Mouse (Mus musculus): Measurements from ENCODE around the gene Akr1d1.
A peak's percentile ranks its signal among the peaks of the same experiment; 100 is the strongest.

Akr1d1 gene

DNA sequence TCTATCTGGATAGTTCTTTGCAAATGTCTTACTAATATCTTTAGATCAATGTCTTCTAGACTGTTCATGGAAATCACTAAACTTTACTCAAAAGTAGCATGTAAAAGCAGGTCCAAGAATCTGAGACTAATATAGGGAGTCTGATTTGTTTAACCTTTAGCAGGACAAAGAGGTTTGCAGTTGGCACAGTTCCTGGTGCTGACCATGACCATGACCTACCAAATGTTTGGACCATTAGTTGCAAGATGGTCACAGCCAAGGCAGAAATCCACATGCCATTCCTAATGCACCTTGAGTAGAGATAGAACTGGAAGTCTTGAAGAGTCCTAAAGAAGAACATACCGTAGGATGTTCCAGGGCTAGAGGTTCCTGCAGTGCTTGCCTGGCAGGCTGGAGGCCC, 37.4 kb downstream of the Akr1d1 start:
- no peak for DNase-seq (ENCODE audit: low read depth, low spot score)

DNA sequence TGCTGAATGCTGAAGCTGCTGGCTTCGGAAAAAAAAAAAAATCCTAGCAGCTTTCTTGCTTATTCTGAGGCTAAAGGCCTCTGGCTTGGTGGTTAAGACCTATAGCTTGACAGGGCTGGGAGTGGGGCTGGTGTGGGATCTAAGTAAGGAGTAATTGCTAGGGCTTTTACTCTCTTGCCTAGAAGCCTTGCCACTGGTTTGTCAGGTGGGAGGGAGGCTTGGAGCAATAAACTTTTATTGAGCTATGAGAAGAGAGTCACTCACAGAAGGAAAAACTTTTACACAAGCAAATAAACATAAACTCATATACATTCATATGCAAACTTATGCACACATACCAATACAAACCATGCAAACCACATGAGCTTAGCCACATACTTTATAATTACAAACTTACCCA, 42.0 kb downstream of the Akr1d1 start:
- DNase-seq (ENCODE audit: low read depth, low spot score): no peak

- no peak for DNase-seq (ENCODE audit: low read depth, low spot score)
Observed at GRCm38 (mm10) chr6:37572935-37573334, 43.0 kb downstream of the Akr1d1 start.

DNA sequence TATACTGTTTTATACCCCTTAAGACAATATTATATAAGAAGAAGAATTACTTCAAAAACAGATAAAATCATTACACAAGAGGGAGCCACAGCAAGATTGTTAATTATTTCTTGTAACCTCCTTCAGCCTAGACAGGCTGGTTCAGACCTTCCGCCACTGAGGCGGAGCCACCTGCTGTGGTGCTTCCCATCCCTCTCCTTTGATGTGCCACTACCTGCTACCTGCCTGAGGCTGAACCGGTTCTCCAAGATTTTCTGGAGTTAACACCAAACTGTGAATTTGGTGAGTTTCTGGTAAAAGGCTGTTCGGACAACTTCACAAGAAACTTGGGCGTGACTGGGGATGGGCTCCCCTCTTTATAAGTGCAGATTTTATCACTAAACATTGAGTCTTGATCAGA, 50.5 kb downstream of the Akr1d1 start:
- no peak for DNase-seq (ENCODE audit: low read depth, low spot score)

DNA sequence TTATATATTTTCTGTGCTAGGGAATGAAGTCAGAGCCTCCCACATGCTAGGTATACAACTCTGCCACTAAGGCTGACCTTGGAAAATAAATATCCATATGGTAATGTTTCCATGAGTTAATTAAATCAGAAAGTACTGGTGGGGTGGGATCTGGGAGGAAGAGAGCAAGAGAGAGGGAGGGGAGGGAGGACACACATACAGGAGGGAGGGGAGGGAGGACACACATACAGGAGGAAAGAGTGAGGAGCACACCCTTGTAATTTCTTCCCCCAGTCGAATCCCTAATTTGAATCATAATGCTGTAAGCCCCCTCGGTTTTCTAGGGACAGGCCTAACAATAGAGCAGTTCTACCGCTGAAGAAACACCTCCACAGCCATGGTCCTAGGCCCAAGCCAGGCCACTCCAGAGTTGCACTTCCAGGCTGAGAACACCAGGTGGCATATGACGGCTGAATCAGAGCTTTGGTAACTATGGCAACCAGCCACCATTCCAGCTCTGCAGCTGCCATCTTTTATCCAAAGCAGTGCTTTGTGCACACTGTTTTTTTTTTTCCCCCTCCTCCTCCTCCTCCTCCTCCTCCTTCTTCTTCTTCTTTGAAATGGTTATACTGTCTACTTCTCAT, 59.5 kb downstream of the Akr1d1 start:
- DNase-seq (ENCODE audit: low read depth, low spot score): peak; percentile 70

- DNase-seq (ENCODE audit: low read depth, low spot score): no peak
Observed at GRCm38 (mm10) chr6:37590800-37591199, 60.8 kb downstream of the Akr1d1 start.

- no peak for DNase-seq (ENCODE audit: low read depth, low spot score)
Observed at GRCm38 (mm10) chr6:37592101-37593032, 62.4 kb downstream of the Akr1d1 start.

GRCm38 (mm10) chr6:37593033-37593374, 63.0 kb downstream of the Akr1d1 start:
- DNase-seq (ENCODE audit: low read depth, low spot score): no peak

GRCm38 (mm10) chr6:37593551-37594089, 63.6 kb downstream of the Akr1d1 start:
- DNase-seq (ENCODE audit: low read depth, low spot score): no peak

DNA sequence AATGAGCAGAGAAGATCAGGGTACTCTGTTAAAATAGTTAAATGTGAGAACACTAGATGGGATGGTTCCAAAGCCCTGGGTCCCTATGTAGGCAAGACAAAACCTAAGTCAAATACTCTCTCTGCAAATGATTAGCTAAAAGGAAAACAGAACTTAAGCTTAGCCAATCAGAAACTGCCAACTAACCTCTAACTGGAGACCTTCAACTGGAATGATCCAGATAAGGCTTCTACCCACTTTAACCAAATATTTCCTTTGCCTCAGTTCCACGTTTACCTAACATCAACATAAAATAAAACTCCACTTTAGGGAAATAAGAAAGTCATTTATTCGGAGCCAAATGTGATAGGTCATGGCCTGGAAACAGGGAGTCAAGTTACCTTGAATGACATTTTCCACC, 67.1 kb downstream of the Akr1d1 start:
- no peak for DNase-seq (ENCODE audit: low read depth, low spot score)

DNA sequence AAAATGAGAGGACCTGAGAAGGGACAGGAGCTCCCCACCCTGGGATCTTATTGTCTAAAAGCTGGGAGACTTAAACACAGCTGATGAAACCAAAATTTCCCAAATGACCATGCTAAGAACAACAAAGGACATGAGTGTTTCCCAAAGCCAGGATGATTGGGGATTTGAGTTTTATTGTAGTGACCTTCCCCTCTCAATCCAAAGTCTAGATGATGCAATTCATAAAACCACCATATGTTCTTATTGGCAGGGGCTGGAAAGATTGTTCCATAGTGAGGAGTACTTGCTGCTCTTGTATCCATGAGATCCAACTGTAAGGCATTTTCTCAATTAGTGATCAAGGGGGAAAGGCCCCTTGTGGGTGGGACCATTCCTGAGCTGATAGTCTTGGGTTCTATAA, 68.1 kb downstream of the Akr1d1 start:
- no peak for DNase-seq (ENCODE audit: low read depth, low spot score)

DNA sequence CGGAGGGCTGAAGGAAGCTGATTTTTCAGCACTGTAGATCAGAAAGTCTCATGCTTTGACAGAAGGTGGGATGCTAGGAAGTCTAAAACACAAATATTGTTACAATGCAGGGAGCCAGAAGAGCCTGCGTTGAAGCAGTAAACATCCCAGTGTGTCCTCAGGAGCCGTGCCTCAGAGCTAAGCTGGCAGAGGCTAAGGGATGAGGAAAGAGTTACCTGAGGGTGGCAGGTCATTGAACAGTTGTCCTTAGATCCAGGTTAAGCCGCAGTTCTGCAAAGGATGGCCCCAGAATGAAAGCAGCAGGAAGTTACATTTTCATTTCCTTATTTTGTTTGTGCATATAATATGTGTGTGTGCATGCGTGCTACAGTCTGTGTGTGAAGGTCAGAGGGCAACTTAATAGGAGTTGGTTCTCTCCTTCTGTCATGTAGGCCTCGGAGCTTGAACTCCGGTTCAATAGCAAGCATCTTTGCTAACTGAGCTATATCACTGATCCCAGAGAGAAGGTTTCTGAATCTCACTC, 71.1 kb downstream of the Akr1d1 start:
- DNase-seq (ENCODE audit: low read depth, low spot score): no peak

GRCm38 (mm10) chr6:37602857-37603765, 73.1 kb downstream of the Akr1d1 start:
- no peak for DNase-seq (ENCODE audit: low read depth, low spot score)

DNA sequence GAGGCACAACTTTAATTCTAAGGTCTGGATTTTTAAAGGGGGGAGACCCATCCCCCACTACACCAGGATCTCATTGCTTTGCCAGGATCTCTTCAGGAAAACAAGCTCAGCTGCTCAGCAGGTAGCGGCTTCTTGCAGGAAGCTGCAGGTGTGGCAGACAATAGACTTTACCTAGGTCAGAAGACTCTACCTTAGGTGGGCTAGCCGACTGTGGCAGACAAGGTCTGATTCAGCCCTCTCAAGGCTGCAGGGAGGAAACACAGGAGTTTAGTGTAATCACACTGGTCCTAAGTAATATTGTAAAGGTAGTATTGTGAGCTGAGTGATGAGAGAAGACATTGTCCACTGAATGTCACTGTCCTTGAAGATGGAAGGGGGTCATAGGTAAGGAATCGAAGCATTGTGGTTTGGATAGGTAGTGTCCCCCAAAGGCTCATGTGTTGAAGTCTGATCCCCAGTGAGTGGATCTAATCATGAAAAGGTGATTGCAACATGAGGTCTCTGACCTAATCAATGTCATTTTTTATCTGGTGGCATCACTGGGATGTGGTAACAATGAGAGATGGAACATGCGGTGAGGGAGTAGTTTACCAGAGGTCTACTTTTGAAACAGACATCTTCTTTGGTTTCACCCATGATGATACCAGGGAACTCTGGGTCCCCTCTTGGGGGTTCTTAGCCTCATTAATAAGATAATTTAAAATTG, 74.4 kb downstream of the Akr1d1 start:
- DNase-seq (ENCODE audit: low read depth, low spot score): no peak

GRCm38 (mm10) chr6:37604884-37605269, 74.9 kb downstream of the Akr1d1 start:
- DNase-seq (ENCODE audit: low read depth, low spot score): no peak

- no peak for DNase-seq (ENCODE audit: low read depth, low spot score)
Observed at GRCm38 (mm10) chr6:37607511-37608289, 77.7 kb downstream of the Akr1d1 start.

GRCm38 (mm10) chr6:37612603-37613284, 82.8 kb downstream of the Akr1d1 start:
- no peak for DNase-seq (ENCODE audit: low read depth, low spot score)

DNA sequence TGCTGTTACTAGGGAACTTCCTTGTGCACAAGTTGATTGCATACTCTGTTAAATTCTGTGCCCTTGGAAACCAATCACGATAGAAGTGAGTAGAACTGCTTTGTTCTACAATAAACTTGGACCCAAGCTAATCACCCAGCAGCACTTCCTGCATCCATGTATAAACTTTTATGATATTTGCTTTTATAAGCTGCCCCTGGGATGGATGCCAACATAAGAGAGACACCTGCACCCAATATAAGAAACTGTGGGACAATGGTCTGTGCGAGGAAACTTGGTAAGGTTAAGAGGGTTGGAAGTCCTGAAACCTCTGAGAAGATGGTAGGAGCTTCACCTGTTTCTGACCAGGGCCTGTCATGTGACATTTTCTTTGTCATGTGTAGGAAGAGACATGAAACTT, 85.5 kb downstream of the Akr1d1 start:
- DNase-seq (ENCODE audit: low read depth, low spot score): no peak

DNA sequence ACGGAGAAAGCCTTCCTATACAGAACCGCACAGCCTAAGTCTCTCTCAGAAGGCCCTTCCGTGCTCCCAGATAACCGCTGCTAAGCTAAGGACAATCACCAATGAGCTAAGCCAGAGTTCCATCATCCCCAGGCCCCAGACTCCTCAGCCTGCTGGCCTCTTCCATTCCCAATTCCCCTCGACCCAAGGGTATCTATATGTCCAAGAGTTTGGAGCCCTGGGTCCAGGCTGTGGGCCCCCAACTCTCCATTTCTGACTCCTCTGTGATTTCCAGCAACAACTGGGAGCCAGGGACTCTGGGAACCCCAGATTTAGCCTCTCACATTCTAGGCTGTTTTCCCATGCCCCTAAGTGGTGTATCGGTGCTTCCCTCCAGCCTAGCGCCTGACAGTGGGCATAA, 86.2 kb downstream of the Akr1d1 start:
- DNase-seq (ENCODE audit: low read depth, low spot score): no peak
